Mouse (Mus musculus) right cerebral cortex, postnatal 4 days (tissue): Measurements from ENCODE around the gene Arid1b.

Experiments used
- DNase-seq: peaks from one replicate; pipeline ENCODE4 v3.0.0-alpha.2; 2022

The Arid1b gene

DNA sequence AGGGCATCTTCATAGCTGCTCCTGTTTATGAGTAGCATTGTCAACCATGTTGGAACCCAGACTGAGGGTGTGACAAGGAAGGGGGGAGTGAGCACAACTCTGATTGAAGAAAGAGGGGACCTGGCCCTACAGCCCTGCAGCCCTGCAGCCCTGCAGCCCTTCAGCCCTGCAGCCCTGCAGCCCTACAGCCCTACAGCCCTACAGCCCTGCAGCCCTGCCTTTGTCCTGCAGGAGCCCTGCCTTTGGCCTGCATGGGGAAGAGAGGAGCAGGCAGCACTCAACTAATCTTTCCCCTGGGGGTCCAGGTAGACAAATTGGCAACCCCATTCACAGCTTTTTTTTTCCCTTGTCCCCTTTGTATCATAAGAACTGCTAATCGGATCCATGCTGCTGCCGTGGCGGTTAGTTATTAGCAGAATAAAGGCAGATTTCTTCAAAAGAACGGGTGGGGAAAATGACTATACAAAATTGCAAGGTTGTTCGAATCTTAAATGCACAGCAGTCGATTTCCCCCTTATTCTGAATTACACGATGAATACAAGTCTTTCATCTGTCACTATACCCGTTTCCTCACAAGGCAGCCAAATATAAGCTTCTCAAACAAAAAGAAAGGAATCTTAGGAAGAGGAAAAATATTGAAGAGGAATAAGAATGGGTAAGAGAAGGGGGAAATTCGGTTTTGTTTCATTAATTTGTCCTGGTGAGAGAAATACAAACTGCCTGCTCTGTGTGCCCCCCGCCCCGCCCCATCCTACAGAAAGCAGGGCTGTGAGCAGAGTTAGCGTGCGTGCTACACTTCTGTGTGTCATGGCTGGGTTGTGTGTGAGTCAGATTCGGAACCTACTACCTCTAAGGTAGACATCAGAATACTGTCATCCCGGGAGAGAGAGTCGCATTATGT lies 260.8 kb downstream of the Arid1b start:
- DNase-seq = no peak

DNA sequence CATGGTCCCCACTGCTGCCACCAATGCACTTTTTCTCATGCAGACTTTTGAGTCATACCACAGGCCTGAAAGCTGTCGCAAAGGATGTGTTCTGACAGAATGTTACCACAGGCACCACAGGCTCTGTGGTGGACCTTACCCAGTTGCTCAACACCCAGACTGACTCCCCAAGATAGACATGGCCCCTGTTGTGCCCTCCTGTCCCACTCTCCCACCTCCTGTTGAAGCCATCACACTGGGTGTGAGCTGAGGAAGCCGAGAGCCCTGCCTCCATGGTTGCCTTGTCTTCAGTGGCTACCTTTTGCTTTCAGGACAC lies 261.4 kb downstream of the Arid1b start:
- no peak for DNase-seq

DNA sequence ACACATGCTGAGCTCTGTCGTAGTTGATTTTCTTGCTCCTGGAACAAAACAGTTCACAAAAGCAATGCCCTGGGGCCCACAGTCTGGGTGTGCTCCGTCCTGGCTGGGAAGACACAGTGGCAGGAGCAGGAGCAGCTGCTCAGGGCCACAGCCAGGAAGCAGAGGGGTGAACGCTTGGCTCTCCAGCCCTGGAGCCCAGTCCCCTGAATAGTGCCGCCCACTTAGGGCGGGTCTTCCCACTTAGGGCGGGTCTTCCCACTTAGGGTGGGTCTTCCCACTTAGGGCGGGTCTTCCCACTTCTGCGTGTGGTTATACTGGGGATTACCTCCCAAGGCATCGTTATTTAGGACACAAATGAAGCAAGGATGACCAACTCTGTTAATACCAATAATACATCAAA lies 264.8 kb downstream of the Arid1b start:
- no peak for DNase-seq

DNA sequence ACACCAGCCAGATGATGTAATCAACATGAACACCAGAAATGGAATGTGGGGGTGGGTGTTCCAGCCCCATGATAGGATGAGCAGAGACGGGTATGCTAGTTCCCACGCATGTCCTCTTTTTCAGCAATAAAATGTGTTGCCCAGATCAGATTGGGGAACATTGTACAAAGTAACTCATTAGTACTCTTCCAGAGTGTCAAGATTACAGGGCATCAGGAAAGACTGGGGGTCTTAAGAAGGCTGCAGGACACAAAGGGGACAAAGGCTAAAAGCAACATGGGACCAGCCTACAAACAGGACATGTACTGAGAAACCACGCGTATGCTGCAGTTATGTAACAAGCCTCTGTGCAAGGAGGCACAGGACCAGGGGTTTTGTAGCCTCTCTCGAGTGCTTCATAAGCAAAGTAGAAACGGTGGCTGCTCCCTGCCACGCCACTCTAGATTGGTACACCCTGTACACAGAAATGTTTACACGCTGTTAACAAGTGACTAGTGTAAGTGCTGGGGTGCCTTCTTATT lies 267.1 kb downstream of the Arid1b start:
- no peak for DNase-seq

DNA sequence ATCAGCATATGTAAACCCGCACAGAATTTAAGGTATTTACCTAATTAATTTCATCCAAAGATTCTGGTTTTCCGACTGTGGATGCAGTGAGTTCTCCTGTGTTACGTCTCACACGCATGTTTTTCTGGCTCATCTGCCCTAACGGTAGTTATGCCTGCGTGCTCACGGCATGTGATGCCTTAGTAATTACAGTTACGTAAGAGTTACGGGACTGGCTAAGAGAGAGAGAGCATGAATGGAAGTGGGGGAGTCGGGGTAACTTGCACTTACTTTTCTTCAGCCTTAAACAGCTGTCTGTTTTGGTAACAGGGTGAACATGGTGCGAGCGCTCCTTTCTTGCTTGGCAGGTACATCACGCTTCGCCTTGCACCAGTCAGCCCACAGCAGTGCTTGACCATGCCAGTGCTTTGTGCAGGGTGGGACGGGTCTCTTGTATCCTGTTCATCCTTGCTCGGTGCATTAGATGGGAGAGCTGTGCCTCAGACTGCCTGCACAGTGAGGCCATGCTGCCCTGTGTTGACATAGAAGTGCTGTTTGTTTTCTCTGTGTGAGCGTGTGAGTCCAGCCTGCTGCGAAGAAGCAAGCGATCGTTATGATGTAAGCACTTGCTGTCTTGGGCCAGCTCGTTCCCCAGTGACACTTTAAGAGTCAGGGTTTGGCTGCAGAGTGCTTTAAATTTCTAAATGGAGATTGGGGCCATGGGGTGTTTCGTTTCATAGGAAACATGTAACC lies 267.9 kb downstream of the Arid1b start:
- DNase-seq = no peak

DNA sequence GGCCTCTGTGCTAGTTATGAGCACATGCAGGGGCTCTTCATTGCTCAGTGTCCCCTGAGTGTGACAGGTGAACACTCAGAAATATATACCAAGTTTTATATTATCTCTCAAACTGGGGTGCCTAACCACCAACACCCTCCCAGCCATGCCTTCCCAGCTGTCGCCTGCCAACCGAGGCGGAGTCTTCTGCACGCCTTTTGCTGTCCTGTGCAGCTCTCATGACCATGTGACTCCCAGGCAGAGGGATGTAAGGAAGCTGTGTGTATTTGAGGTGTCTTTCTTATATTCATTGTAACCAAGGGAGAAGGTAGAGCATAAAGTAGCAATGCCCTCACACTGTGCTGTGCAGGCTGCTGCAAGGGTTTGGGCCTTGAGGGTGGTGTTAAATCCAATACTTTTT lies 268.7 kb downstream of the Arid1b start:
- no peak for DNase-seq

DNA sequence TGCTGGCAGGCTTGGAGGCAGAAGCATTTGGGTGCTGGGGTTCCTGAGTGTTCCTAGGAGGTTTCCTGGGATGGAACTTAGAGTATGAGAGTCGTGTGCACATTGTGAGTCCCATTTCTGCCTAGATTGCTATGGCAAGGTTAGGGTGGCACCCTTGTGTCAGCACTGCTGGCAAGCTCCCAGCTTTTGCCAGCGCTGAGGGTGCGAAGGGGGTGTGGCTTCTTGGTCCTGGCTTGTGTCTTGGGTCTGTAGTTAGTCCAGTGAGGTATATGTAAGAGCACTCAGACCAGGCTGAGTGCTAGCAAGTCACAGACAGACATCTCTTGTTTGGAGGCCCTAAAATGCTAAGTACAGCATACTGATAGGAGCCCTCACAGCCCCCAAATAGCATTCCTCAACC lies 270.7 kb downstream of the Arid1b start:
- DNase-seq = no peak

DNA sequence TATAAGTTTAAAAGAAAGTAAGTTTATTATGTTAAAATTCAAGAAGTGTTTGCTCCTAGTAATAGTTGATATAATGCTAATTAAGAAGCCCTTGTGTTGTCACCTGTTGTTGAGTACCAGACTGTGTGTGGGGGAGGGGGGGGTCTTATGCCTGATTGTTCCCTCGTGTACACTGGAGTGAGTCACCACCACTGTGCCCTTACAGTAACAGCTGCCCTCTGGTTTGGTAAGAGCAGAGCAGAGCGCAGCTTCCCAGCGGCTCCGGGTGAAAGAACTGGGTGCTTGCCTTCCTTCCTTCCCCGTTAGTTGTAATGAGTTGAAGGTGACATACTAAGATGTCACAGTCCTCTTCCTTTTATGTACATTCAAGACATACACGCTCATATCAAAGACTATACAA lies 271.5 kb downstream of the Arid1b start:
- DNase-seq = no peak

DNA sequence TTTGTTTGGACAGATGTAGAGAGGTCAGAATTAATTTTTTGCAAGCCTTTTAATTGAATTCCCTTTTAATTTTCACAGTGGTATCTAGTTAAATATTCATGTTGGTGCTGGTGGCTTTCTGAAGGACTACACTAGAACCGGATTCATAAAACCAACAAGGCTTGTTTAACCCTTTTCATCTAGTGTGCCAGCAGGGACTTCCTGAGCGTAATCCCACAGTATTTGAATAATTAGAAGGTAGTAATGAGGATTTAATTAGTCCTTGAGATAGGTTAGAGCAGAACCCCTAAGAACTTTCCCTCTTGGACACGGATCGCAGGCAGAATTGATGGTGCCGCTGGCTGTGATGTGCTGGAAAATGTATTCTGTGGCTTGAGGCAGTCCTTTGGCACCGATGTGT lies 273.6 kb downstream of the Arid1b start:
- DNase-seq = no peak

DNA sequence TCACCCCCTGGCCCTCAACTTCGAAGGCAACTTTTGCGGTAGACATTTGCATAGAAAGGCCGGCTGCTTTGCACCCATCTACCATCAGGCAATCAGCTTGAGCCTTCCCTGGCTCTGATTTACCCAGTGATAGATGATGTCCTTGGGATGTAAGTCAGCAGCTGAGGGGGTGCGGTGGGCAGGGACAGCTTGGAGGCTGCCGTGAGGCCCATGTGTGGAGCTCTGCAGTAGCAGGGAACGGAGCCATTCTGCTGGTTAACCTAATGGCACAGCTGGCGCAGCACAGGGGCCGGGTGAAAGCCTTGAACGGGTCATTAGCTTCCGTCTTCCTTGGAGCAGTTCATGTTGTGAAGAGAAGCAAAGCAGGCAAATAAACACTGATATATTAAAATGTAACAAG lies 275.2 kb downstream of the Arid1b start:
- DNase-seq = no peak

DNA sequence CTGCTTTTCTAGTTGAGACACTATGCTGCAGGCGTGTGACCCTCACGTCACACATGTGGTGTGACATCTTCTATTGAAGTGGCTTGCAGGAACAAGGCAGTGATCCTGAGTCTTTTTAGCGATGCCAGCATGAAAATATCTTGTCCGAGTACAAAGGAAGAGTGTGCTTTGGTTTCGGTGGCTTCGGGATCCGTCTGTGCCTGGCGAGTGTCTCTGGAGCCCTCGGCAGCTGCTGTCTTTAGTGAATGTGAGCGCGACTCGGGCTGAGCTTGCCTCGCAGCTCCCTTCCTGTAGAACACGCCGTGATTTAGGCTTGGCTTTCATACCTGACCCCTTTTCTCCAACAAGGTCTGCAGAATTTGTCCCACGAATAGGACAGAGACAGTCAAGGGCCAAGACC lies 275.6 kb downstream of the Arid1b start:
- DNase-seq = no peak

DNA sequence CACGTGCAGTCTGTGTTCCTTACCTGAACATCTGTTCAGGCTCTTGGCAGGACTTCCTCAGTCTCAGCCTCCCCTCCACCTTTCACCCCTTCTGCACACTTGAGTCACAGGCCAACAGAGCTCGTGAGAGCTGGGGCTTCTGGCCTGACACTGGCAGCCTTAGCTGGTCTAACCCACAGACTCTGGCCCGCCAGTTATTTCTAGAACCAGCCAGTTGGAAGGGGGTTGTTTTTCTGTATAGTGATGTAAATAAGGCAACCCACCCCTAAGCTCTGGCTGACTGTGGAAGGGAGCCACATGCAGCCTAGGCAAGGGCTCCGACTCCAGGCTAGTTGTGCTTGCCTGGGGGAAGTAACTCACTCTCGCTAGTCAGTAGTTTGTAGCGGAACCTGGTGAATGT lies 276.7 kb downstream of the Arid1b start:
- no peak for DNase-seq

DNA sequence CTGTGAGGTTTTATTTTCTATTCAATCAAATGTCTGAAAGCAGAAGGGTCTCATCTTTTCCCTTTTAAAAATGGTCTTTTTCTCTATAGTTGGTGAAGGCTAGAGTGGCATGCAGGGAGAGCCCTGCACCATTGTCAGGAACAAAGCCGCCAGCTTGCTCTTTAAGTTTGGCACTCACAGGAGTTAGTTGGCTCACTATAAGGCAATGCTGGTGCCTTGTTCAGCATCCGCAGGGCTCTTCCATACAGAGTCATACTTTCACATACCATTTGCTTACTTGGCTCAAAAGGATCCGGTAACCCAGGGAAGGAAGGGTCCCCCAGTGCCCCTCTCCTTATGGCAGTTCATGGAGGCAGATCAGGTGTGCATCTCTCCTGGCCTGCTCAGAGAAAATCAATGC lies 279.0 kb downstream of the Arid1b start:
- DNase-seq = no peak

DNA sequence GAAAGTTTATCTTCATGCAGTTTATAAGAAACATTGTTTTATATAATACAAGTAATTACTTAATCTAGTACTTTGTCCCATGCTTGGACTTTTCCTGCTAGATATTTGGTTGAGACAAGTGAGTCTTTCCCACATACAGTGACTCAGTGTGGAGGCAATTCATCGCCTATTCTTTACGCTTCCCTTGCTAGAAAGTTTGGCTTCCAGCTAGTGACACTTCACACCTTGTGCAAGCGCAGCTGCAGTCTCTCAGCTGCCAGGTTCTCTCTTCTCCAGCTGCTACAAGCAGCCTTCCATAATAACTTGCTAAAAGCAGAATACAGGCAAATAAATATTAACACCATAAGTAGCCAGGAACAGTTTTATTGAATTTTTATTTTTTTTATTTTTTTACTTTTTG lies 279.6 kb downstream of the Arid1b start:
- DNase-seq = no peak

DNA sequence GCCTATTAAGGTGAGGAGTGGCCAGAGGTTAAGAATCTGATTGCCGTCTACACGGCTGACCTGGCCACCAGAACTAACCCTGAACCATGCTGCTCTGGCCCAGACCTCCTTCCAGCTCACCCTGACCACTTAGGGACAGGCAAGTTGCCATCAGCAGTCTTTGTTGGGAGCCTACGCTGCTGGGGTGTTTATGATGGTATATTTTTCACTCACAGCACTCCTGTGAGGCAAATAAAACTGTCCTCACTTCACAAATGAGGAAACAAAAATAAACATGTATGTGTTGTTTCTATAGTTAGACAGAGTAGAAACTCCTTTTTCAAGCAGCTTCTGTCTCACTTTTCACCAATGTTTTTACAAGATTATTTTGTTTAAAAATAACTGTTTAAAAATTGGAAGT lies 280.3 kb downstream of the Arid1b start:
- no peak for DNase-seq

DNA sequence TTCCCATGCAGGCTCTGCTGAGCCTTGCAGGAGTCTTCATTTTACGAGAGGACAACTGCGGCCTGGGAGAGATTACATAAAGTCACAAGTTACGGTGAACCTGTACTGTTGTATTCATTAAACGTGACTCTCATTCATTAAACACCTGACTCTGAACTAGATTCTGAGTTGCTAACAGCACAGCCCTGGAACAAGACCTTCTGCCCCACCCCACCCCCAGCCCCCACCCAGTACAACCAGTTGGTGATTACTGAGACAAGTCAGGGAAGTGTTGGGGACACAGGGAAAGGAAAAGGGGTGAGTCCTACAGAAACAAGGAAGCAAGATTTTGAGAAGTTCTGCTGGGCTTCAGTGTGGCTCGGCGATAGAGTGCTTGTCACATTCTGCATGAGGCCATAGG lies 281.6 kb downstream of the Arid1b start:
- no peak for DNase-seq

DNA sequence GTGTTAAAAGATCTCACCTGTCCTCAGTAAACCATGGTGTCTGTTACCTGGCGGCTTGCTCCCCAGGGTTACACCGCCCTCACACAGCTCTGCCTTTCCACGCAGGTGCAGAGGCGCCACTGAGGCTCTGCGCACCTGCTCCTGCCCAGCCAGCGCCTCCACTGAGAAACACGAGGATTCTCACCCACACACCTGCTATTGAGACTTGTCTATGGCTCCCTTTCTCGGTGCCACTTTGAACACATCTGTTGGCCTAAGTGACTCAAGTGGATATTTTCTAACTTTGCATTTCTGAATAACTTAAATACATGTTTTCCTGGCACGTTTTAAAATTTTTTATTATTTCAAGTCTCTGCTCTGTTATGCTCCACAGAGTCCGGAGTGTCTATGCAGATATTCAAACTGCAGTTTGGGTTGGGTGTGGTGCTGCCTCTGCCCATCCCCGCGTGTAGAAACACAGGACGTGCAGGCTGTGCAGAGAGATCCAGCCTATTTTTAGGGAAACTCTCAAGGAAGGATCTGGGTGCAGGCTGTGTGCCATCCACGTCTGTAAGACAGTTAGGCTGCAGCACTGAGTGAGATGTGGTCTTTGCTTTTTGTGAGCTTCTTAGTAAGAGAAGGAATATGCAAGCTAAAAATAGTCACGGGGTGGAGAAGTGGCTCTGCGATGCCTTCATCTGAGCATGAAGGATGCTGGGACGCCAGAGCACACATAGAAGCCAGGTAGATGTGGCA lies 283.2 kb downstream of the Arid1b start:
- no peak for DNase-seq

DNA sequence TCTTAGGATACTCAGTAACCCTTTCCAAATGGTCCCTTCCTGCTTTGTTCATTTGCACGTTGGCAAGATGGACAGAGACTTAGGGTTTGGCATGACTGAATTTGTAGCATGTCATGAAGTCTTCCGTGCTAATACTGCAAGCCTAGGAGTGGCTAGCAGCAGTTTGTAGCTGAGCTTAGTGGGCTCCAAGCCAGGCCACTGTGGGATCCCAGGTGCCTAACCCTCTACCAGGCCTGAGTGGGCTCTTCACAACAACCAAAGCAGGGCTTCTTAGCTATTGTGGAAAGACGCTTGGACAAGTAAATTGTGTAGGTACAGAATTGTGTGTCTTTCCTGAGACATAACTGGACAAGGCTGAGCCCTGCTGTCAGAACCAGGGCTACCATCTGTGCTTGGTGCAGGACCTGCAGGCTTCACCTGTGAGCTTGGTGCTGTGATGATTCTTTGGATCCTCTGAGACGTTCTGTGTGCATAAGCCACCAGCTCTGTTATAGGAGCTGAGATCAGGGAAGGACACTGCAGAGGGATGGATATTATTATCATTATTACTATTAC lies 286.4 kb downstream of the Arid1b start:
- no peak for DNase-seq

DNA sequence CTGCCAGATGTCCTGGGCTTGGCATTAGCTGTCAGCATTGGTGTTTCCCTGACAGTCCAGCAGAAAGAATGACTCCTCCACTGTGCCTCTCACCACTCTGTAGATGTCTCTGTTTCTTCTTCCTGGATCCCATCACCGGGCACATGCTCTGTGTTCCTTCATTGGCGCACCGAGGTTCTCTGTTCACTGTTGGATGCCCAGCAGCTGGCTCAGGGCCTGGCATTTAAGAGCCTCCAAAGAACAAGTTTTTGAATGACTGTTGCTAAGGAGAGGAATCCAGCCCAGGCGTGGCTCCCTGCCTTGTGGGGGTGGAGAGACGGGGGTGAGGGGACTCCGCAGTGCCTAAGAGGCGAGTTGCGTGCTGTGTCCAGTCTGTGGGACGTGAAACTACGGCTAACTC lies 290.7 kb downstream of the Arid1b start:
- peak; percentile 55 for DNase-seq

DNA sequence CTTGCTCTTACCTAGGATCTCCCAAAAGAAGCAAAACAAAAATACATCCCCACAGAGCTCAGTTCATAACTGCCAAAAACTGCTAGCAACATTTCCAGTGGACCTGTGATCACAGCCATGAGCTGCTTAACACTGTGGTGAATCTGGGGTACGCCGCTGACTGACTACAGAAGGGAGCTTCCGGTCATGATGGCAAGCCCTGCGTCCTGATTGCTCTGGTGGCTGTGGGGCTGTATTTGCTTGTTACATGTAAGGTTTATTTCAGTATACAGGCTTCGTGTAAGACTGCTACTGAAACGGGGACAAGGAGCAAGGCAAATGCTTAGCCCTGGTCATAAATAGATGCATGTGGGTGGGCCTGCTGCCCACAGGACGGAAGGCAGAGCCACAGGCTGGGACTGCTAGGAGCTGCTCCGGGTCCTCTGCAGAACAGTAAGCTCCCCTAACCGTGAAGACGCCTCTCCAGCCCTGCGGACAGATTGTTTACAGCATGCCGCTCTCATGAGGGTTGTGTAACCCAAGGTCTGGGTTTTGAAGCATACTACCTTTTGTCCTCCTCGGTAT lies 291.8 kb downstream of the Arid1b start:
- no peak for DNase-seq

DNA sequence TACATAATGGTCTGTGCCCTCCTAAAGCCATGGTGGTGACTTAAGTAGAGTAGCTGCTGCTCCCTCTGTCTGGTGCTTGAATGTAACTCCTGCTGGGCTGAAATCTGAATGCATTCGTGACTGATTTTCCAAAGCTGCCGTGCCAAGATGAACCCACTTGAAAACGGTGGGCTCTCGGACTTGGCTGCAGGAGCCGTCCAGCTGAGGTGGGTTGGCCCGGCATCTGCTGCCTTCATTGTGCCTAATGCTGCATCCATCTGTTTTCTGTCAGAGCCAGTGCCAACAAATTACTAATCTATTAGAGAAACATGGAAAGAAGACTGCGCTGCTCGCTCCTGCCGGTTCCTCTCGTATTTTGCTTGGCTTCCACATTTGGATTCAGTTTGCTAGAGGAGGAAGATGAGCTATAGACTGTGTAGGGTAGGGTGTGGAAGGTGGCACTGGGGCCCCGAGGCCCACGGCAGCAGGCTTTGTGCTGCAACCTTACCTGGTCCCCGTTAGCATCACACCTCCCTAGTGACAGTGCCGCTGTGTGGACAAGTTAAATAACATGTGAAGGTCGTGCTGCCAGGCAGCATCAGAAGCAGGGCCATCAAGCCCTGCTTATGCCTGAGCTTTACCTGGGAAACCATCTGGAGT lies 292.6 kb downstream of the Arid1b start:
- peak; percentile 33 for DNase-seq

DNA sequence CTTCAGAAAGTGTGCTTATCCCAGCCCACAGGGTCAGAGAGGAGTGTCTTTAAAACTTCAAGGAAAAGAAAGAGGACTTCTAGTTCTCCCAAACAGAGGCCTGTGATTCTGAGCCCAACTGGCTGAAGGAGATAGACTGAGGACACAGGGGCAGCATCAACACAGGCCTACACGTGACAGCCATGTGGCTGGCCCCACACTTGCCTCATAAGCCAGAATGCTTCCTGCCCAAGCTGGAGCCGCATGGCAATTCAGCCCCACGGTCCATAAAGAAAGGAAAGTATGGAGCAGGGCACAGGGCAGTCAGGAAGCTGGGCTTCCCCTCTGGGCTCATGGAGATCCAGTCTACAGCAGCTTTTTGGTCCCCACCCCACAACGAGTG lies 293.1 kb downstream of the Arid1b start:
- no peak for DNase-seq

DNA sequence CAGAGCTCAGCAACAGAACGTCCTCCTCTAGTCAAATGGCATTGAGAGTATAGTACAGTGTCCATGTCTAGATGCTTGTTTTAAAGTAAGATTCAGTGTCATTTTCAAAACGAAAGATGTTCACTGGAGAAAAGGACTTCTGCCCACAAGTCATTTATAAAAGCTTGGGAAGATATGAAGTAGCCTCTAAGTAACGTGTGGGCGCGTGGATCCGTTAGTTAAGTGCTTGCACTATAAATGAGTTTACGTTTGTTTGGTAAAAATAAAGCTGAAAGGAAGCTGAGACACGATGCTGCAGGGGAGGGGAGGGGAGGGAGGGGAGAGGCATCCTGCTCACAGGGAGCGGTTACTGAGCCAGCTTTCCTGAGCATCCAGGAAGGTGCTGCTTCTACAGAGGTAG lies 293.5 kb downstream of the Arid1b start:
- no peak for DNase-seq
